8 mouse cellular contexts compared by ENCODE assay signal in the genomic region with DNA sequence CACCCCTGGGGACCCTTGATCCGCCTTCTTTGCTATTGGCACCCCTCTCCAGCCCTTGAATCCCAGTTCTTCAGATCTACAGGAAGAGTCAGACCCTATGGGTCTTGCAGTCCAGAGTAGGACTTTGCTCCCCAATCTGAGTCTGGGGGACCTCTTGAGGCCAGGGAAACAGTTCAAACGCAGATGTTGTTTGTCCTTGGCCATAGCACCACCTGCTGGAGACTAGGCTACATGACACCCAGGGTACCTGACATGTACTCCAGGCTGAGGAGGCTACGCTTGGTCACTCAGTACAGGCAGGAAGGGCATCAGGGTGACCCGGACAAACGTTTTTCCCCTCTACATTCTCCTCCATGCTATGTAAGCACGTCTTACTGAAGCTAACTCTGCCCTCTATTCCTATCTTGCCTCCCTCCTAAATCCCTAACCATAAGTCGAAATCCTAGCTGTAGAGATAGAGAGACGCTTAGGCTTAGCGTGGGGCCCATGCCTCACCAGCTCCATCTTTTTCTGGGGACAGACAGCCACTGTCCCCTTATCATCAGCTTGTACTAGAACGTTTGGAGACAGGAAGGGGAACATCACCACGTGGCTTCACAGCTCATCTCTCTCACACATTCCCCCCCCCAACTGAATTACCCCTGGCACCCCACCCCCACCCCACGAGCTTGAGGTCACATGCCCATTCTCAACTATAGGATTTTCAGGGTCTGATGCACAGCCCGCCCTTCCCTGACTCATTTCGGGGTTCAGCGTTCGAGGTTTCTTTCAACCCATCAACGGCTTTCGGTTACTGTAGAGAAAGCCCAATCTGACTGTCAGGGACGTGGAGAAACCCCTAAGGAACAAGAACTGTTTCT. TPM values are rescaled to one million over a fixed set of nuclear protein-coding genes. Genes with fewer than 3 reads are reported as not detected.
DNase-seq lines count a peak whose midpoint lies in the region; ATAC-seq and TF ChIP-seq lines count a peak whose summit lies in the region.

No protein-coding gene starts in this region.

- no peak overlapping the region for H3K4me3 ChIP-seq in embryonic facial prominence, embryonic 12.5 days
- H3K4me3 ChIP-seq in heart, embryonic 10.5 days: peak overlapping the region; percentile 20; the same call in 1 of the 2 replicates
- H3K4me3 ChIP-seq in kidney, embryonic 14.5 days (ENCODE audit: low read length): no peak overlapping the region
- H3K4me3 ChIP-seq in liver, adult 2 months (ENCODE audit: insufficient read depth, low read depth, low read length): no peak overlapping the region
- H3K4me3 ChIP-seq in stomach, postnatal 0 days (ENCODE audit: low read depth, low read length): no peak overlapping the region

- H3K27ac ChIP-seq in embryonic facial prominence, embryonic 12.5 days: peak overlapping the region; percentile 98
- H3K27ac ChIP-seq in heart, embryonic 10.5 days: peak overlapping the region; percentile 87
- H3K27ac ChIP-seq in kidney, embryonic 14.5 days (ENCODE audit: low read depth, low read length): peak overlapping the region; percentile 94; the same call in 1 of the 2 replicates
- H3K27ac ChIP-seq in liver, adult 2 months (replicated peaks; ENCODE audit: insufficient read depth, low read depth, low read length): no peak overlapping the region
- H3K27ac ChIP-seq in stomach, postnatal 0 days (replicated peaks): no peak overlapping the region

- no peaks in the 10 kb centered on the region for H3K27me3 ChIP-seq in embryonic facial prominence, embryonic 12.5 days
- peaks cover 15% of the 10 kb centered on the region; the same call in 1 of the 2 replicates for H3K27me3 ChIP-seq in heart, embryonic 10.5 days (ENCODE audit: insufficient read depth, poor library complexity, severe bottlenecking)
- no peaks in the 10 kb centered on the region for H3K27me3 ChIP-seq in kidney, embryonic 14.5 days (ENCODE audit: control insufficient read depth, insufficient read depth, low read length)
- H3K27me3 ChIP-seq in liver, adult 2 months (ENCODE audit: control insufficient read depth, insufficient read depth, low read length): no peaks in the 10 kb centered on the region
- no peaks in the 10 kb centered on the region for H3K27me3 ChIP-seq in stomach, postnatal 0 days (ENCODE audit: control insufficient read depth, insufficient read depth, low read length)

- peak; percentile 94 for TF ChIP-seq CTCF in liver, adult 2 months (IDR thresholded peaks at IDR 0.05; ENCODE audit: low read depth, low read length)
- peak; percentile 98 for TF ChIP-seq CTCF in stomach, postnatal 0 days (IDR thresholded peaks at IDR 0.05; ENCODE audit: low read depth)

- H3K4me2 ChIP-seq in embryonic facial prominence, embryonic 12.5 days (replicated peaks): 0 out of 2 replicates have a peak overlapping the region, but pooled peaks have one; percentile 35
- H3K4me2 ChIP-seq in kidney, embryonic 14.5 days (replicated peaks; ENCODE audit: low read depth, low read length): no peak overlapping the region
- no peak overlapping the region for H3K4me2 ChIP-seq in stomach, postnatal 0 days (replicated peaks; ENCODE audit: low read depth)

- H3K79me2 ChIP-seq in liver, adult 2 months (ENCODE audit: control insufficient read depth, insufficient read depth, low read length): no peaks in the 10 kb centered on the region

- TF ChIP-seq POLR2A in liver, adult 2 months (IDR thresholded peaks at IDR 0.05; ENCODE audit: extremely low read depth, insufficient read depth, low read length): no peak

- no peaks in the 10 kb centered on the region for H3K36me3 ChIP-seq in embryonic facial prominence, embryonic 12.5 days
- H3K36me3 ChIP-seq in heart, embryonic 10.5 days: no peaks in the 10 kb centered on the region
- no peaks in the 10 kb centered on the region for H3K36me3 ChIP-seq in kidney, embryonic 14.5 days (ENCODE audit: control insufficient read depth, insufficient read depth, low read length)
- no peaks in the 10 kb centered on the region for H3K36me3 ChIP-seq in liver, adult 2 months (ENCODE audit: control insufficient read depth, insufficient read depth, low read length)
- no peaks in the 10 kb centered on the region for H3K36me3 ChIP-seq in stomach, postnatal 0 days (ENCODE audit: control insufficient read depth, insufficient read depth, low read length)

- 48% methylated on average over 19 of the region's 19 CpGs for WGBS in embryonic facial prominence, embryonic 12.5 days
- 42% methylated on average over 19 of the region's 19 CpGs for WGBS in heart, embryonic 10.5 days
- WGBS in kidney, embryonic 14.5 days: 54% methylated on average over 19 of the region's 19 CpGs
- WGBS in liver, adult 2 months: 51% methylated on average over 19 of the region's 19 CpGs
- 52% methylated on average over 19 of the region's 19 CpGs for WGBS in stomach, postnatal 0 days

- DNase-seq in CD4-positive helper T cell, adult 2 months (ENCODE audit: low read depth, low spot score): peak; percentile 87
- peak; percentile 87 for DNase-seq in adrenal gland, postnatal 10 days
- DNase-seq in heart, embryonic 10.5 days (ENCODE audit: low spot score): peak; percentile 92
- peak; percentile 57 for DNase-seq in liver, adult 2 months (ENCODE audit: extremely low read depth, low read depth, low spot score)
- peak; percentile 70 to 82 for DNase-seq in natural killer cell, adult 2 months (ENCODE audit: low spot score in 2 of 2)
- DNase-seq in stomach, postnatal 0 days (ENCODE audit: low spot score): peak; percentile 75

- peak; percentile 12 for ATAC-seq in embryonic facial prominence, embryonic 12.5 days (ENCODE audit: insufficient number of reproducible peaks, insufficient read depth, low FRiP score, low TSS enrichment)
- peak; percentile 63 for ATAC-seq in kidney, embryonic 14.5 days (ENCODE audit: low FRiP score, low TSS enrichment)
- peak; percentile 47; the same call in 1 of the 2 replicates for ATAC-seq in stomach, postnatal 0 days (ENCODE audit: low FRiP score, low TSS enrichment)

- peaks cover 43% of the 10 kb centered on the region for H3K4me1 ChIP-seq in embryonic facial prominence, embryonic 12.5 days
- peaks cover 60% of the 10 kb centered on the region for H3K4me1 ChIP-seq in heart, embryonic 10.5 days
- peaks cover 31% of the 10 kb centered on the region for H3K4me1 ChIP-seq in kidney, embryonic 14.5 days (ENCODE audit: control insufficient read depth, insufficient read depth, low read length)
- no peaks in the 10 kb centered on the region for H3K4me1 ChIP-seq in liver, adult 2 months (ENCODE audit: control insufficient read depth, insufficient read depth, low read length)
- H3K4me1 ChIP-seq in stomach, postnatal 0 days (replicated peaks; ENCODE audit: control insufficient read depth, insufficient read depth): peaks cover 2% of the 10 kb centered on the region; the same call in 1 of the 2 replicates

- H3K9me3 ChIP-seq in embryonic facial prominence, embryonic 12.5 days: no peaks in the 10 kb centered on the region
- no peaks in the 10 kb centered on the region for H3K9me3 ChIP-seq in heart, embryonic 10.5 days
- H3K9me3 ChIP-seq in kidney, embryonic 14.5 days (ENCODE audit: control insufficient read depth, low read length): no peaks in the 10 kb centered on the region
- H3K9me3 ChIP-seq in stomach, postnatal 0 days (ENCODE audit: control insufficient read depth, low read length): no peaks in the 10 kb centered on the region

- no peak overlapping the region for H3K9ac ChIP-seq in embryonic facial prominence, embryonic 12.5 days
- H3K9ac ChIP-seq in kidney, embryonic 14.5 days (ENCODE audit: low read depth, low read length): no peak overlapping the region
- no peak overlapping the region for H3K9ac ChIP-seq in liver, adult 2 months (ENCODE audit: low read depth, low read length)
- no peak overlapping the region for H3K9ac ChIP-seq in stomach, postnatal 0 days (ENCODE audit: low read length)

- TF ChIP-seq EP300 in stomach, postnatal 0 days (optimal IDR thresholded peaks at IDR 0.05): no peak

RNA-seq across cellular contexts. Expression of gene Ccr7, which starts 4.7 kb away (rescaled TPM):
- 1 to 10 TPM; 3.6 to 3.7 TPM for total RNA-seq in adrenal gland, postnatal 10 days (2021)
- polyA plus RNA-seq in embryonic facial prominence, embryonic 12.5 days (2016; fragmentation: Nextera tagmentation; extraction: Ambion mirVana): 0.81 TPM in 2 replicates
- polyA plus RNA-seq in heart, embryonic 10.5 days (2016; fragmentation: Nextera tagmentation; extraction: Ambion mirVana): 0.25 and 0.78 TPM in 2 replicates
- 0.13 TPM in 1 of 2 replicates, not detected in the other for polyA plus RNA-seq in kidney, embryonic 14.5 days (2014; fragmentation: Nextera tagmentation; extraction: Ambion mirVana)
- total RNA-seq in liver, adult 2 months (2014; rRNA removed): 0.55 and 0.74 TPM in 2 replicates
- 0.91 and 1.5 TPM in 2 replicates for polyA plus RNA-seq in liver, adult 2 months (2012; rRNA removed)
- 0.05 and 0.07 TPM in 2 replicates for polyA plus RNA-seq in stomach, postnatal 0 days (2015; fragmentation: Nextera tagmentation; extraction: Ambion mirVana)

Comparison
In these comparisons a context has a peak if more than half of its experiments do, and no peak if none do; other contexts are left out.
1. ATAC-seq: peak in every context shown above with its lines; median percentile 63 in kidney, embryonic 14.5 days; 47 in stomach, postnatal 0 days; 12 in embryonic facial prominence, embryonic 12.5 days.
2. H3K27ac ChIP-seq: peak in embryonic facial prominence, embryonic 12.5 days (single experiment), heart, embryonic 10.5 days (single experiment) and kidney, embryonic 14.5 days (single experiment); none in liver, adult 2 months (single experiment) and stomach, postnatal 0 days (single experiment).
3. Peak in every context shown above with its lines, with median percentiles within 50 percentile points of each other: DNase-seq.